In genomic region chr6:114187121-114187520, GRCm38 (mm10) we compare ENCODE assay signal across 22 mouse cellular contexts. TPM values are rescaled to one million over a fixed set of nuclear protein-coding genes. Genes with fewer than 3 reads are reported as not detected.
DNase-seq lines count a peak whose midpoint lies in the region; ATAC-seq lines count a peak whose summit lies in the region.
"Had no signal": no experiment of that assay in that cellular context is flagged by ENCODE, and none has a peak within 500 bp of the region (broad histone marks: within the 10 kb centered on the region; RNA-seq: fewer than 3 reads in every experiment).

No protein-coding gene starts in this region.

- no peaks in the 10 kb centered on the region for H3K36me3 ChIP-seq in heart, embryonic 10.5 days
- no peaks in the 10 kb centered on the region for H3K36me3 ChIP-seq in midbrain, embryonic 14.5 days (ENCODE audit: control insufficient read depth, insufficient read depth, low read length)
- H3K36me3 ChIP-seq in midbrain, embryonic 10.5 days = no peaks in the 10 kb centered on the region
- H3K36me3 ChIP-seq in limb, embryonic 10.5 days = no peaks in the 10 kb centered on the region
- H3K36me3 ChIP-seq: embryonic facial prominence, embryonic 13.5 days; forebrain, embryonic 15.5 days had no signal

- H3K4me3 ChIP-seq in heart, embryonic 10.5 days = no peak overlapping the region
- H3K4me3 ChIP-seq in midbrain, embryonic 14.5 days (replicated peaks; ENCODE audit: low read depth, low read length) = no peak overlapping the region
- H3K4me3 ChIP-seq in midbrain, embryonic 10.5 days = no peak overlapping the region
- no peak overlapping the region for H3K4me3 ChIP-seq in limb, embryonic 10.5 days
- H3K4me3 ChIP-seq: embryonic facial prominence, embryonic 13.5 days; forebrain, embryonic 15.5 days had no signal

- DNase-seq in heart, postnatal 10 days = peak; percentile 4 to 52
- DNase-seq in heart, embryonic 10.5 days (ENCODE audit: low spot score) = no peak
- DNase-seq in midbrain, embryonic 14.5 days = peak; percentile 20
- DNase-seq in midbrain, embryonic 10.5 days (ENCODE audit: low spot score) = no peak
- peak; percentile 48 for DNase-seq in ZHBTc4 (ENCODE audit: low read depth, low spot score)
- peak; percentile 60 for DNase-seq in limb, embryonic 10.5 days (ENCODE audit: low spot score)
- DNase-seq in urinary bladder, postnatal 10 days (ENCODE audit: low spot score) = no peak
- DNase-seq in spleen, adult 18-20 months = no peak
- DNase-seq: cerebellum, adult 2 months; gastrocnemius, postnatal 36 days; kidney, adult 18-20 months; layer of hippocampus, adult 9-11 months; right cerebral cortex, adult 18-20 months; thymus, postnatal 14 days had no signal

- H3K27ac ChIP-seq in heart, embryonic 10.5 days = no peak overlapping the region
- H3K27ac ChIP-seq in midbrain, embryonic 14.5 days (replicated peaks; ENCODE audit: low read depth, low read length) = no peak overlapping the region
- H3K27ac ChIP-seq in midbrain, embryonic 10.5 days (replicated peaks) = no peak overlapping the region
- H3K27ac ChIP-seq in limb, embryonic 10.5 days = no peak overlapping the region
- H3K27ac ChIP-seq: embryonic facial prominence, embryonic 13.5 days; forebrain, embryonic 15.5 days; macrophage had no signal

- no peak for ATAC-seq in midbrain, embryonic 14.5 days (ENCODE audit: low FRiP score, low TSS enrichment)
- ATAC-seq: forebrain, embryonic 15.5 days; Patski had no signal

- no peaks in the 10 kb centered on the region for H3K4me1 ChIP-seq in heart, embryonic 10.5 days
- peaks cover 11% of the 10 kb centered on the region for H3K4me1 ChIP-seq in midbrain, embryonic 14.5 days (ENCODE audit: control insufficient read depth, insufficient read depth, low read length)
- H3K4me1 ChIP-seq in midbrain, embryonic 10.5 days = peaks cover 11% of the 10 kb centered on the region
- H3K4me1 ChIP-seq in limb, embryonic 10.5 days = no peaks in the 10 kb centered on the region
- H3K4me1 ChIP-seq: embryonic facial prominence, embryonic 13.5 days; forebrain, embryonic 15.5 days had no signal

- 41% methylated on average over 4 of the region's 4 CpGs for WGBS in heart, embryonic 10.5 days
- 57% methylated on average over 4 of the region's 4 CpGs for WGBS in midbrain, embryonic 14.5 days
- 57% methylated on average over 4 of the region's 4 CpGs for WGBS in midbrain, embryonic 10.5 days
- WGBS in limb, embryonic 10.5 days = 48% methylated on average over 4 of the region's 4 CpGs

- H3K27me3 ChIP-seq in heart, embryonic 10.5 days (ENCODE audit: insufficient read depth, poor library complexity, severe bottlenecking) = no peaks in the 10 kb centered on the region
- peaks cover 74% of the 10 kb centered on the region for H3K27me3 ChIP-seq in midbrain, embryonic 14.5 days (ENCODE audit: control insufficient read depth, insufficient read depth, low read length)
- peaks cover 96% of the 10 kb centered on the region for H3K27me3 ChIP-seq in midbrain, embryonic 10.5 days (ENCODE audit: low read depth, poor library complexity, severe bottlenecking)
- no peaks in the 10 kb centered on the region for H3K27me3 ChIP-seq in limb, embryonic 10.5 days (ENCODE audit: low read depth, poor library complexity, severe bottlenecking)
- H3K27me3 ChIP-seq: embryonic facial prominence, embryonic 13.5 days; forebrain, embryonic 15.5 days had no signal

- intact Hi-C loops in heart, postnatal 10 days (cut with DNase I) = no loop called here

- H3K9ac ChIP-seq in midbrain, embryonic 14.5 days (replicated peaks; ENCODE audit: low read length) = no peak overlapping the region
- H3K9ac ChIP-seq: embryonic facial prominence, embryonic 13.5 days; forebrain, embryonic 15.5 days had no signal

- H3K4me2 ChIP-seq in midbrain, embryonic 14.5 days (ENCODE audit: low read length) = no peak overlapping the region
- H3K4me2 ChIP-seq: embryonic facial prominence, embryonic 13.5 days; forebrain, embryonic 15.5 days had no signal

- H3K9me3 ChIP-seq in heart, embryonic 10.5 days = peaks cover 3% of the 10 kb centered on the region; the same call in 1 of the 2 replicates
- peaks cover 7% of the 10 kb centered on the region; the same call in 1 of the 2 replicates for H3K9me3 ChIP-seq in midbrain, embryonic 14.5 days (ENCODE audit: control insufficient read depth, low read length)
- no peaks in the 10 kb centered on the region; the same call in 1 of the 2 replicates for H3K9me3 ChIP-seq in midbrain, embryonic 10.5 days (replicated peaks)
- H3K9me3 ChIP-seq in limb, embryonic 10.5 days (replicated peaks) = no peaks in the 10 kb centered on the region
- H3K9me3 ChIP-seq: embryonic facial prominence, embryonic 13.5 days; forebrain, embryonic 15.5 days had no signal

RNA-seq across cellular contexts. Expression of gene Slc6a11, which starts 56.1 kb away (rescaled TPM):
- total RNA-seq in heart, postnatal 10 days (2021) = not detected
- 0.06 TPM in 1 of 2 replicates, not detected in the other for polyA plus RNA-seq in heart, embryonic 10.5 days (2016; fragmentation: Nextera tagmentation; extraction: Ambion mirVana)
- 15.0 and 25.9 TPM in 2 replicates for polyA plus RNA-seq in midbrain, embryonic 14.5 days (2014; fragmentation: Nextera tagmentation; extraction: Ambion mirVana)
- polyA plus RNA-seq in midbrain, embryonic 10.5 days (2016; fragmentation: Nextera tagmentation; extraction: Ambion mirVana) = 0.59 and 0.65 TPM in 2 replicates
- polyA plus RNA-seq in limb, embryonic 10.5 days (2016; fragmentation: Nextera tagmentation; extraction: Ambion mirVana) = 0.08 TPM in 1 of 2 replicates, not detected in the other
- total RNA-seq: heart, postnatal 25 days; liver, adult 2 months; monocyte, adult 5-6 weeks had no signal
- polyA plus RNA-seq: C2C12; liver, adult 2 months; macrophage; Patski had no signal

Comparison
In these comparisons a context has a peak if more than half of its experiments do, and no peak if none do; other contexts are left out.
1. DNase-seq: peak in heart, postnatal 10 days (2 of 2), midbrain, embryonic 14.5 days (single experiment), ZHBTc4 (single experiment) and limb, embryonic 10.5 days (single experiment); none in heart, embryonic 10.5 days (single experiment), midbrain, embryonic 10.5 days (single experiment), urinary bladder, postnatal 10 days (single experiment) and spleen, adult 18-20 months (0 of 2).